Mouse (Mus musculus) embryonic facial prominence, embryonic 14.5 days (tissue): ENCODE data around the gene Cep128. TPM values are rescaled to one million over a fixed set of nuclear protein-coding genes. Genes with fewer than 3 reads are reported as not detected.

Experiments used
- ATAC-seq: fragments of 200-750 bp; cut with Nextera tagmentation; 2 replicates; pipeline ENCODE4 v1.8.0; 2017; ENCODE audit warnings: low read depth, moderate number of reproducible peaks, moderate TSS enrichment
- DNase-seq: peaks from one replicate; pipeline ENCODE4 v3.0.0-alpha.2; 2015; ENCODE audit warnings: low spot score
- H3K27ac ChIP-seq: fragments of 300-500 bp; sonication (generic); replicated peaks from 2 replicates; pipeline ENCODE4 v1.5.1; 2014; ENCODE audit warnings: low read depth, mild to moderate bottlenecking, low read length, moderate library complexity
- H3K27me3 ChIP-seq: fragments of 300-500 bp; sonication (generic); replicated peaks from 2 replicates; pipeline ENCODE4 v1.6.1; 2014; ENCODE audit warnings: low read length; ENCODE audit not compliant: control insufficient read depth, insufficient read depth
- H3K36me3 ChIP-seq: fragments of 300-500 bp; sonication (generic); 2 replicates; pipeline ENCODE4 v1.6.1; 2014; ENCODE audit warnings: low read length, mixed read lengths; ENCODE audit not compliant: control insufficient read depth, insufficient read depth
- H3K4me1 ChIP-seq: fragments of 300-500 bp; sonication (generic); 2 replicates; pipeline ENCODE4 v1.6.1; 2014; ENCODE audit warnings: antibody characterized with exemption, low read length; ENCODE audit not compliant: control insufficient read depth, insufficient read depth
- H3K4me2 ChIP-seq: fragments of 300-500 bp; sonication (generic); 2 replicates; pipeline ENCODE4 v1.6.1; 2014; ENCODE audit warnings: low read depth, mild to moderate bottlenecking, low read length, moderate library complexity, mixed read lengths
- H3K4me3 ChIP-seq: fragments of 300-500 bp; sonication (generic); 2 replicates; pipeline ENCODE4 v1.5.1; 2014; ENCODE audit warnings: low read depth, mild to moderate bottlenecking, low read length
- H3K9ac ChIP-seq: fragments of 300-500 bp; sonication (generic); 2 replicates; pipeline ENCODE4 v1.6.1; 2014; ENCODE audit warnings: low read depth, mild to moderate bottlenecking, low read length, moderate library complexity, mixed read lengths
- H3K9me3 ChIP-seq: fragments of 300-500 bp; sonication (generic); 2 replicates; pipeline ENCODE4 v1.6.1; 2016; ENCODE audit warnings: low read length; ENCODE audit not compliant: control insufficient read depth
- WGBS: fragments of 180-500 bp; shearing (Covaris S2); extraction: QIAGEN DNeasy Blood & Tissue Kit; methylation state at CpG from one replicate; pipeline ENCODE4 v1.1.7; 2014; 5-methylcytosine and 5-hydroxymethylcytosine counted together
- polyA plus RNA-seq: library from polyadenylated mRNA; unstranded; fragments of >200 nt; fragmentation: Nextera tagmentation; extraction: Ambion mirVana; gene quantifications from 2 replicates; pipeline ENCODE4 v1.2.1, GENCODE M21; 2014

Cep128 gene
- polyA plus RNA-seq, 1 experiment from 2014 or later = 8.2 TPM

GRCm38 (mm10) chr12:91070551-91071045, 313.6 kb downstream of the Cep128 start:
- Histone ChIP-seq H3K4me3 (no peak overlapping the region), H3K27me3 (no peaks in the 10 kb centered on the region), H3K27ac (no peak overlapping the region), H3K4me1 (no peaks in the 10 kb centered on the region), H3K36me3 (no peaks in the 10 kb centered on the region), H3K9ac (no peak overlapping the region), H3K9me3 (no peaks in the 10 kb centered on the region), H3K4me2 (no peak overlapping the region)
- 85% methylated on average over 2 of the region's 2 CpGs for WGBS
- ATAC-seq (no peak), DNase-seq (no peak)

- no peaks in the 10 kb centered on the region for H3K9me3 ChIP-seq
- H3K4me3 ChIP-seq = no peak overlapping the region
- H3K4me2 ChIP-seq = no peak overlapping the region
- no peaks in the 10 kb centered on the region for H3K4me1 ChIP-seq
- DNase-seq (no peak), ATAC-seq (no peak)
- no peak overlapping the region for H3K27ac ChIP-seq
- no peaks in the 10 kb centered on the region for H3K27me3 ChIP-seq
- WGBS = 65% methylated on average over 2 of the region's 2 CpGs
- no peaks in the 10 kb centered on the region for H3K36me3 ChIP-seq
- H3K9ac ChIP-seq = no peak overlapping the region
Measured at GRCm38 (mm10) chr12:91067083-91067441, 317.1 kb downstream of the Cep128 start.

GRCm38 (mm10) chr12:91066286-91067082, 317.7 kb downstream of the Cep128 start:
- no peak overlapping the region for H3K4me2 ChIP-seq
- no peak overlapping the region for H3K4me3 ChIP-seq
- H3K27ac ChIP-seq = no peak overlapping the region
- no peaks in the 10 kb centered on the region for H3K4me1 ChIP-seq
- H3K9ac ChIP-seq = no peak overlapping the region
- ATAC-seq = no peak
- 60% methylated on average over 5 of the region's 5 CpGs for WGBS
- no peaks in the 10 kb centered on the region for H3K9me3 ChIP-seq
- no peaks in the 10 kb centered on the region for H3K27me3 ChIP-seq
- DNase-seq = peak; percentile 43
- H3K36me3 ChIP-seq = no peaks in the 10 kb centered on the region

GRCm38 (mm10) chr12:91065423-91065822, 318.8 kb downstream of the Cep128 start:
- WGBS = 84% methylated on average over 3 of the region's 3 CpGs
- no peak overlapping the region for H3K27ac ChIP-seq
- no peak for ATAC-seq

GRCm38 (mm10) chr12:91064368-91064999, 319.7 kb downstream of the Cep128 start:
- Histone ChIP-seq H3K27ac (no peak overlapping the region), H3K27me3 (no peaks in the 10 kb centered on the region), H3K9ac (no peak overlapping the region), H3K36me3 (no peaks in the 10 kb centered on the region), H3K9me3 (no peaks in the 10 kb centered on the region), H3K4me3 (no peak overlapping the region), H3K4me1 (no peaks in the 10 kb centered on the region), H3K4me2 (no peak overlapping the region)
- ATAC-seq = no peak
- no peak for DNase-seq

More at GRCm38 (mm10) chr12:91065423-91065822, 318.8 kb downstream of the Cep128 start:
- Histone ChIP-seq H3K36me3 (no peaks in the 10 kb centered on the region), H3K9me3 (no peaks in the 10 kb centered on the region), H3K4me3 (no peak overlapping the region), H3K4me1 (no peaks in the 10 kb centered on the region), H3K27me3 (no peaks in the 10 kb centered on the region), H3K4me2 (no peak overlapping the region), H3K9ac (no peak overlapping the region)
- DNase-seq = no peak

GRCm38 (mm10) chr12:91063337-91064015, 320.7 kb downstream of the Cep128 start:
- no peak overlapping the region for H3K9ac ChIP-seq
- no peaks in the 10 kb centered on the region for H3K27me3 ChIP-seq
- H3K27ac ChIP-seq = no peak overlapping the region
- 84% methylated on average over 4 of the region's 4 CpGs for WGBS
- no peaks in the 10 kb centered on the region for H3K9me3 ChIP-seq
- H3K36me3 ChIP-seq = no peaks in the 10 kb centered on the region
- H3K4me2 ChIP-seq = no peak overlapping the region
- no peak for DNase-seq
- no peak for ATAC-seq
- no peaks in the 10 kb centered on the region for H3K4me1 ChIP-seq
- no peak overlapping the region for H3K4me3 ChIP-seq

GRCm38 (mm10) chr12:91062681-91063080, 321.5 kb downstream of the Cep128 start:
- 63% methylated on average over 4 of the region's 4 CpGs for WGBS

GRCm38 (mm10) chr12:91059704-91060318, 324.4 kb downstream of the Cep128 start:
- H3K27ac ChIP-seq = no peak overlapping the region
- H3K4me1 ChIP-seq = no peaks in the 10 kb centered on the region
- H3K36me3 ChIP-seq = no peaks in the 10 kb centered on the region
- ATAC-seq (no peak), DNase-seq (no peak)
- 80% methylated on average over 12 of the region's 12 CpGs for WGBS
- no peaks in the 10 kb centered on the region for H3K27me3 ChIP-seq
- H3K9me3 ChIP-seq = no peaks in the 10 kb centered on the region
- no peak overlapping the region for H3K9ac ChIP-seq
- no peak overlapping the region for H3K4me3 ChIP-seq
- H3K4me2 ChIP-seq = no peak overlapping the region

More at GRCm38 (mm10) chr12:91062681-91063080, 321.5 kb downstream of the Cep128 start:
- Histone ChIP-seq H3K27ac (no peak overlapping the region; the same call in 1 of the 2 replicates), H3K27me3 (no peaks in the 10 kb centered on the region), H3K36me3 (no peaks in the 10 kb centered on the region), H3K4me2 (no peak overlapping the region), H3K9me3 (no peaks in the 10 kb centered on the region), H3K9ac (no peak overlapping the region), H3K4me3 (no peak overlapping the region), H3K4me1 (no peaks in the 10 kb centered on the region)
- ATAC-seq = no peak
- DNase-seq = no peak
